Mouse (Mus musculus) testis, adult 2 months (tissue): ENCODE measurements at regions not wholly inside any gene's neighbourhood (a gene's known extent, or its start where the extent isn't known, plus 50 kb on each side); places are given as distances from the start of the nearest gene placed in this dataset.

Experiments
- H3K27ac ChIP-seq: fragments of 200-500 bp; 2 replicates; pipeline ENCODE4 v1.5.1; 2012; ENCODE audit warnings: low read depth, low read length; ENCODE audit not compliant: control insufficient read depth, insufficient read depth
- H3K27me3 ChIP-seq: fragments of 200-500 bp; 2 replicates; pipeline ENCODE4 v1.6.1; 2012; ENCODE audit warnings: mild to moderate bottlenecking, low read length, moderate library complexity; ENCODE audit not compliant: control insufficient read depth, insufficient read depth
- H3K36me3 ChIP-seq: fragments of 200-500 bp; 2 replicates; pipeline ENCODE4 v1.6.1; 2012; ENCODE audit warnings: mild to moderate bottlenecking, low read length; ENCODE audit not compliant: control insufficient read depth, insufficient read depth
- H3K4me1 ChIP-seq: fragments of 200-500 bp; 2 replicates; pipeline ENCODE4 v1.6.1; 2012; ENCODE audit warnings: low read length; ENCODE audit not compliant: control insufficient read depth, insufficient read depth
- H3K4me3 ChIP-seq: fragments of 200-500 bp; 2 replicates; pipeline ENCODE4 v1.5.1; 2012; ENCODE audit warnings: low read depth, mild to moderate bottlenecking, low read length, moderate library complexity, mixed read lengths; ENCODE audit not compliant: control insufficient read depth
- CTCF ChIP-seq: fragments of 200-500 bp; IDR thresholded peaks from 2 replicates; pipeline ENCODE4 v1.5.1; 2012; ENCODE audit warnings: low read depth, mild to moderate bottlenecking, inconsistent platforms, low read length, moderate library complexity; ENCODE audit not compliant: control insufficient read depth, insufficient read depth, insufficient replicate concordance
- POLR2A ChIP-seq: fragments of 200-500 bp; IDR thresholded peaks from 2 replicates; pipeline ENCODE4 v1.6.1; 2012; ENCODE audit warnings: low read depth, mild to moderate bottlenecking, inconsistent platforms, low read length, moderate library complexity; ENCODE audit not compliant: control insufficient read depth

GRCm38 (mm10) chr9:116365701-116366100, 190.5 kb upstream of the Tgfbr2 start:
- Histone ChIP-seq H3K36me3 (no peaks in the 10 kb centered on the region), H3K27ac (no peak overlapping the region), H3K4me1 (no peaks in the 10 kb centered on the region), H3K4me3 (no peak overlapping the region), H3K27me3 (no peaks in the 10 kb centered on the region)
- no peak for TF ChIP-seq POLR2A
- TF ChIP-seq CTCF: no peak

GRCm38 (mm10) chr9:116365016-116365685, 190.0 kb upstream of the Tgfbr2 start:
- Histone ChIP-seq H3K4me3 (no peak overlapping the region), H3K4me1 (no peaks in the 10 kb centered on the region), H3K36me3 (no peaks in the 10 kb centered on the region), H3K27ac (no peak overlapping the region), H3K27me3 (no peaks in the 10 kb centered on the region)
- no peak for TF ChIP-seq CTCF
- TF ChIP-seq POLR2A: no peak

- Histone ChIP-seq H3K27me3 (no peaks in the 10 kb centered on the region), H3K36me3 (no peaks in the 10 kb centered on the region)
- no peak for TF ChIP-seq POLR2A
- TF ChIP-seq CTCF: no peak
Observed at GRCm38 (mm10) chr9:116361092-116361491, 185.9 kb upstream of the Tgfbr2 start.

GRCm38 (mm10) chr9:116354056-116354732, 179.0 kb upstream of the Tgfbr2 start:
- no peaks in the 10 kb centered on the region for H3K27me3 ChIP-seq
- no peak overlapping the region for H3K27ac ChIP-seq
- TF ChIP-seq POLR2A (no peak), CTCF (no peak)
- H3K4me3 ChIP-seq: no peak overlapping the region
- H3K36me3 ChIP-seq: no peaks in the 10 kb centered on the region
- peaks cover 2% of the 10 kb centered on the region; the same call in 1 of the 2 replicates for H3K4me1 ChIP-seq

More at GRCm38 (mm10) chr9:116361092-116361491, 185.9 kb upstream of the Tgfbr2 start:
- peaks cover 2% of the 10 kb centered on the region; the same call in 1 of the 2 replicates for H3K4me1 ChIP-seq
- H3K27ac ChIP-seq: no peak overlapping the region
- no peak overlapping the region for H3K4me3 ChIP-seq

- H3K27me3 ChIP-seq: no peaks in the 10 kb centered on the region
- no peaks in the 10 kb centered on the region for H3K4me1 ChIP-seq
- H3K27ac ChIP-seq: no peak overlapping the region
- no peak overlapping the region for H3K4me3 ChIP-seq
- H3K36me3 ChIP-seq: no peaks in the 10 kb centered on the region
- TF ChIP-seq CTCF (no peak), POLR2A (no peak)
Observed at GRCm38 (mm10) chr9:116352801-116353494, 177.8 kb upstream of the Tgfbr2 start.

GRCm38 (mm10) chr9:116350804-116351547, 175.8 kb upstream of the Tgfbr2 start:
- Histone ChIP-seq H3K4me1 (no peaks in the 10 kb centered on the region), H3K36me3 (no peaks in the 10 kb centered on the region), H3K27me3 (no peaks in the 10 kb centered on the region), H3K4me3 (no peak overlapping the region), H3K27ac (no peak overlapping the region)
- no peak for TF ChIP-seq POLR2A
- TF ChIP-seq CTCF: no peak
